Mouse (Mus musculus): ENCODE results near the gene Cdc42ep1.

DNA sequence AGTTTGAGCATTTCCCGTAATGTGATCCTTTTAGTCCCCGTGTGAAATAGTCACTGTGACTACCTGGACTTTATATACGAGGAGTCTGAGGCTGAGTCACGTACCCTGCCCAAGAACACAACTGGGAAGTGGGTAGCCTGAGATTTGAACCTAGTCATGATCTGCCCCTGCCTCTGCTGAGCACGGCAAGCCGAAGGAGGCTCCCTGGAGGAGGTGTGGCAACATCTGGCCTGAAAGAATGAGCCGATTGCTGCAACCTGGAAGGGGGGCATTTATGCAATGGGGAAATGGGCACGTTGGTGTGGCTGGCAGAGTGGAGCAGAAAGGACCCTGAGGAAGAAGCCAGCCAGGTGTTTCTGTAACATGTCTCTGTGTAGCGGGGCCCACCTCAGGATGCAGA, 32.7 kb upstream of the Cdc42ep1 start:
- no peak for TF ChIP-seq CTCF (IDR thresholded peaks at IDR 0.05; ENCODE audit: low read depth, low read length)
- no peak for TF ChIP-seq POLR2A (IDR thresholded peaks at IDR 0.05; ENCODE audit: extremely low read depth, insufficient read depth, low read length)
